Mouse (Mus musculus): ENCODE measurements at regions not wholly inside any gene's neighbourhood (a gene's known extent, or its start where the extent isn't known, plus 50 kb on each side); places are given as distances from the start of the nearest gene placed in this dataset.

DNA sequence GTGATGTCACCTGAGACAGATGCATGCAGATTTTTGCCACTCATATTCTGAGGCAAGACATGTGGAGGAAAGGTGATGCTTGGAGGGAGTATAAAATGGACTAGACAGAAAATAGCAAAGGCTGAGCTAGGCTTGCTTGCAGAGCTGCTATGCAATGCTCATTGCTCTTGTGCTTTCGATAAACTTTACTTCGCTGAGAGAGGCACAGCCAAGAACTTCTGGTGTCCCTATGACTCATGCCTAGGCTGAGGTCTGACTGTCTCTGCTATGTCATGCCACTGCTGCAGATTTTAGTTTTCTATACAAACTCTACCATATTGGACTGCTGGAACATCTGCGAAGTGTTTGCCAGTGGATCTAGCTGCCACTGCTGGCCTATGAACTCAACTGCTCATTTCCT, 687.5 kb upstream of the Pou3f3 start:
- no peak for DNase-seq (ENCODE audit: low spot score in 2 of 2)

GRCm38 (mm10) chr1:42012911-42013310, 682.7 kb upstream of the Pou3f3 start:
- DNase-seq (ENCODE audit: low spot score in 2 of 2) = no peak

DNA sequence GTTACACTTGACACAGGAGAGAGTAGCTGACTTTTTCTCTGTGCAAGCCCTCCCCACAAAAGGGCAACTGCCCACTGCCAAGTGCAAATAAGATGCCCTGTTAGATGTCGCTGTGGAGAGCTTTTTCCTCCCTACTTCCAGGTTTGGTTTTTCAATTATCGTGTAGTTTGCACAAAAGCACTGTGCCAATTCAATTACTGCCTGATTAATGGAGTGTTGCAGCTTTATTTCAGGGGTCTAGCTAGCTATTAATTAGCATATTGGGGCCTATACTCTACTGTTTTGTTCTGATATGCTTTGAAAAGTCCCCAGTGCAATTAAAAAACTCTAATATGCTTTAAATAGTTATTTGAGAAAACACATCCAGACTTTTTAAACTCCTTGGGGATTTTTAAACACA, 676.6 kb upstream of the Pou3f3 start:
- no peak for DNase-seq (ENCODE audit: low spot score in 2 of 2)

DNA sequence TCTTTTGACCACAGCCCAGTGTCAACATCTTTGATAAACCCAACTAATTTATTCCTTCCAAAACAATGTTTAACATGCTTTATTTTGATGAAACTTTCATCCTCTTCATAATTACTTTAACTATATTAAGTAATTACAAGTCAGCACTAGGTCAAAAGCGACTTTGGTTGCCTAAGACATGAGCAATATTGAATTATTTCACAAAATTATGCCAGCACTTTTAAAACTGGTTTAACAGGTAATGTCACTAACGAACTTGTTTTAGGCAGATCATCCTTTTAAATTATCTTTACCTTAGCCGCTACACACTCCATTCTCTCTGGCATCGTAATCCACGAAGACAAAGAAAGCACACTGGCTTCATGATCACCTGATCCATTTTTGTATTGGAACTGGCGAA, 669.8 kb upstream of the Pou3f3 start:
- no peak for DNase-seq (ENCODE audit: low spot score in 2 of 2)

DNA sequence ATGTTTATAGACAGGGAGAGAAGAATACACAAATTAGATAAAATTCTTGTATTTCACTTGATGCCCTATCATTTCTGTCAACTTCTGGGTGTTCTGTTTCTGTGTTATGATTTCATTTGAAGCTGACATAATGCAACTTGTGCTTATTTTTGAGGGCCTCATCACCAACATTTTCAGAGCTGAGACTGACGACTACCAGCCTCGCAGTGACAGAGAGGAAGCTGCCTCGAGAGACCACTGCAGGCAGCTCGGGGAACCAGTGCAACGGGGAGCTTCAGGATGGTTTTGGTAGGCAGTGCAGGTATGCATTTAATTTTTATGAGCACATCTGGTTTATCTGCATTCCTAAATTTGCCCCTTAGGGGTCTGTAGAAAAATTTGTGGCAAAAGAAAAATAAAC, 669.1 kb upstream of the Pou3f3 start:
- no peak for DNase-seq (ENCODE audit: low spot score in 2 of 2)

- no peak for DNase-seq (ENCODE audit: low spot score in 2 of 2)
Observed at GRCm38 (mm10) chr1:42033786-42034185, 661.8 kb upstream of the Pou3f3 start.

DNA sequence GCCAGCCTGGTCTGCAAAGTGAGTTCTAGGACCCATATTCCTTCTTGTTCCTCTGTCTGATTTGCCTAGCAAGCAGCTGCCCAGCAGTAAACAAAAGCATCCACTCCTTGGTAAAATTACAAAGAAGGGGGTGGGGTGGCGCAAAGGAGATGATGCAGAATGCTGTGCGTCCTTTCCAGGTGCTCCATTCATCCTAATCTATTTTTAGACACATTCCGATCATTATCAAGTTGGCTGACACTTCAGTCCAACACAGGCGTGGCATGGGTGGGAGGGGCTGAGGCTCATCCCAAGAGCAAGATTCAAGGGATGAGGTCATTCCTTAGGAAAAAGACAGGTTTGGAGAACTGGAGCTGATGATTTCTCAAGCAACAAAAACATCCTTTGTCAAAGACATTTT, 660.2 kb upstream of the Pou3f3 start:
- no peak for DNase-seq (ENCODE audit: low spot score in 2 of 2)

DNA sequence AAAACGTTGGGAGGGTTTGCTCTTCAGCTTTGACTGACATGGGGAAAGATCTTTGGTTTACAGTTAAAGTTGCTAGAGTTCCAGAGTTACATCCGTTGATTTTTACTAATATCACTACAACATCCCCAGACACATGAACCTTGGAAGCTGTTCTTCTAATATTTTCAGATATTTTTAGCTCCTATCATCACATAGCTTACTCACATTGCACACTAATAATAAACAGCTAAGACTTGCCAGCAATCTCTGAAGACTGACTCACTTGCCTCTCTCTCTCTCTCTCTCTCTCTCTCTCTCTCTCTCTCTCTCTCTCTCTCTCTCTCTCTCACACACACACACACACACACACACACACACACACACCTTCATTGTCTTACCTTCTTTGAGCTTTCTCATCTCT, 654.0 kb upstream of the Pou3f3 start:
- DNase-seq (ENCODE audit: low spot score in 2 of 2) = no peak

GRCm38 (mm10) chr1:42058494-42058893, 637.1 kb upstream of the Pou3f3 start:
- no peak for DNase-seq (ENCODE audit: low spot score in 2 of 2)

DNA sequence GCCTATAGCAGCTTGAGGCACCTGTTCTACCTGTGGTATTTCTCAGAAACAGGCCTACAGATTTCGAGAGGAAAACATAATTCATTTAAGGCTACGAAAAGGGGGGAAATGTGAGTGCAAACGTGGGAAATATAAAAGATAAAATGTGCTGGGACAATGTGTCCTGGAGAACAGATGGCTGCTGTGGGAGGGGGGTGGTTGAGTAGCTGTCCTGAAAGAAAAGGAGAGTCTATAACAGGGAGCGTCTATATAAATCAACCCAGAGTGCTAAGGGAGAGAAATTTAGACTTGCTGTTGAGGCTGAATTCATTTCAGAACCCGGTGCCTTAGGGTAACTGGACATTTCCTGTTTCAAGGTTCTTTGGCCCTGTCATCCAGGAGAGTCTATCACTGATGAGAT, 625.5 kb upstream of the Pou3f3 start:
- no peak for DNase-seq (ENCODE audit: low spot score in 2 of 2)

- no peak for DNase-seq (ENCODE audit: low spot score in 2 of 2)
Observed at GRCm38 (mm10) chr1:42096026-42096425, 599.5 kb upstream of the Pou3f3 start.

DNA sequence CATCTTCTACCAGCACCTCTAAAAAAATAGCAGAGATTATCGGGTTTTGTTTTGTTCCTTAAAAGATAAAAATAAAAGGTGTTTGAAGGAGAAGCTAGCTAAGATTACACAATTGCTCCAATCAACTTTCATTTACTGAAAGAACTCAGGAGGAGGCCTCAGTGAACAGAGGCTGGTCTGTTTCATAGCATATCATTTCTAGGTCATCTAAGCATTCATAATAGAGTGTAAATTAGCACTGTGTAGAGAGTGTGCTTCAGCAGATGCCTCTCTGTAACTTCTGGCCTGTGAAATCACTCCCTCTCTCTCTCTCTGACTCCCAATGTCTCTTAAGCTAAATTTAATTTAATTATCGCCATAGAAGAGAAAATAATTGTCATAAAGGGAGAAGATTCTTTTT, 597.0 kb upstream of the Pou3f3 start:
- no peak for DNase-seq (ENCODE audit: low spot score in 2 of 2)

- DNase-seq (ENCODE audit: low spot score in 2 of 2) = no peak
Observed at GRCm38 (mm10) chr1:42107521-42107920, 588.0 kb upstream of the Pou3f3 start.

- no peak for DNase-seq (ENCODE audit: low spot score in 2 of 2)
Observed at GRCm38 (mm10) chr1:42107925-42108324, 587.6 kb upstream of the Pou3f3 start.

DNA sequence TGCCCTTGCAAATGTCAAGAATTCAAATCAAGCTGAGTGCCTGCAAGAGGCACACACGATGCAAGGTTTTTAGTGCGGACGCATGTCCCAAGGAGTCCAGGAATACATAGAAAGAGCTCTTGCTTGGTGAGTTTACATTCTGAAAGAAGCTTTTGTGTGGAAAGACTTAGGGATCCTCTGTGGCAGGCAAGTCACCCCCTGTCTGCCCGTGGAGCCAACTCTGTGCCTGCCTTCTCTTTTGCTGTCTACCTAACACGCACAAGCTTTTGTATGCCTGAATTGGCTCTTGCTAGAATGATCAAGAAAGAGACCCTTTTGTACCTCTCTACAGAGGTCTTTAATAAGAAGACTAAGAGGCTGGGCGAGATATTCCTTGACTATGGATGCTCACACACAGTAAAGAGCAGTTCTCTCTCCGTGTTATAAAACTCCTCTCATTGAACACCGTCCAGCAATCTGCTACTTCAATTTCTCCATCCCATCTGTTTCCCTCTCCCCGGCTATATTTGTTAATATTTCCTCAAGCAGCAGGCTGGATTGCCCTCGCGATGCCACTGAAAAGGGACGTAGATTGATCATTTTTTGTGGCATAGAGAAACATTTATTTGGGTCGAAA, 543.3 kb upstream of the Pou3f3 start:
- no peak for DNase-seq (ENCODE audit: low spot score in 2 of 2)

GRCm38 (mm10) chr1:42152916-42153315, 542.7 kb upstream of the Pou3f3 start:
- no peak for DNase-seq (ENCODE audit: low spot score in 2 of 2)

- no peak for DNase-seq (ENCODE audit: low spot score in 2 of 2)
Observed at GRCm38 (mm10) chr1:42167790-42168572, 527.6 kb upstream of the Pou3f3 start.

DNA sequence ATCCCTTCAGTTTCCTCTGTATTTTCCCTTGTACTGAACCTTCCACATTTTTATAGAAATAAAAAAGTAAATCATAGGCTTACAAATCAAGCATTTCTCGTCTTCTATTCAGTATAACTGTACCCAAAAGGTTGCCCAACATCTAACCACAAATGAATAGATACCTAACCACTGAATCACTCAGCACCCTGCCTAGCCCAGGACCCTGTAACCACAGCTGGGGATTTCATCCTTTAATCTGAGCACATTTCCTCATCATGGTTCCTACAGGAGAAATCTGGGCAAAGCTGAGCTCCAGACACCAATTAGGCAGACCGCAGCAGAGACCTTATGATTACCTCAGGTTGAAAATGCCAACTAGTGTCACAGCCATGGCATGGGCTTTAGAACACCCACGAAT, 526.1 kb upstream of the Pou3f3 start:
- no peak for DNase-seq (ENCODE audit: low spot score in 2 of 2)

- no peak for DNase-seq (ENCODE audit: low spot score in 2 of 2)
Observed at GRCm38 (mm10) chr1:42186295-42186694, 509.3 kb upstream of the Pou3f3 start.

- no peak for DNase-seq (ENCODE audit: low spot score in 2 of 2)
Observed at GRCm38 (mm10) chr1:42228098-42228497, 467.5 kb upstream of the Pou3f3 start.

GRCm38 (mm10) chr1:42229711-42230110, 465.9 kb upstream of the Pou3f3 start:
- DNase-seq (ENCODE audit: low spot score in 2 of 2) = peak in 1 of 2 experiments; percentile 5

GRCm38 (mm10) chr1:42230469-42231040, 465.0 kb upstream of the Pou3f3 start:
- no peak for DNase-seq (ENCODE audit: low spot score in 2 of 2)

DNA sequence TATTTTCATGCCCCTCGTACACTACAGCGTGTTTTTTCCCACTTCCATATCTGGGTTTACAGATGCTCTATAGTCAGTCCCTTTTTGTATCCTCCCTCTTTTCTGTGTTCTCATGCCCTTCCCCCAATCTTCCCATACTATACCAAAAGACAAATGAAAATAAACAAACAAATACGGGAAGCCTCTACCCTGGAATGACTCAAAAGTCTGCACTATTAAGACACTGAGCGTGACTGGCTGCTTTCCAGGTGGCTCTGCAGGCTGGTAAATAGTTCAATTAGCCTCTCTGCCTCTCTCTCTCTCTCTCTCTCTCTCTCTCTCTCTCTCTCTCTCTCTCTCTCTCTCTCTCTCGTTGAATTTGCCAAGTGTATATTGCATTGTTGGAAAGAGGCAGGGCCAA, 464.5 kb upstream of the Pou3f3 start:
- no peak for DNase-seq (ENCODE audit: low spot score in 2 of 2)

Measured in urinary bladder, adult 18-20 months (tissue).